15 mouse cellular contexts compared by ENCODE assay signal in genomic region chr10:29142556-29143105, GRCm38 (mm10). TPM values are rescaled to one million over a fixed set of nuclear protein-coding genes. Genes with fewer than 3 reads are reported as not detected.
DNase-seq lines count a peak whose midpoint lies in the region; ATAC-seq and TF ChIP-seq lines count a peak whose summit lies in the region.
"Had no signal": no experiment of that assay in that cellular context is flagged by ENCODE, and none has a peak within 500 bp of the region (broad histone marks: within the 10 kb centered on the region; RNA-seq: fewer than 3 reads in every experiment).

No protein-coding gene starts in this region.

- WGBS in hindbrain, embryonic 11.5 days, result 35% methylated on average over 7 of the region's 7 CpGs
- WGBS in midbrain, embryonic 15.5 days, result 31% methylated on average over 7 of the region's 7 CpGs
- 57% methylated on average over 7 of the region's 7 CpGs for WGBS in cerebellum, adult 2 months

- peak overlapping the region; percentile 17 for H3K4me3 ChIP-seq in hindbrain, embryonic 11.5 days (ENCODE audit: low read depth, low read length)
- peak overlapping the region; percentile 79 for H3K4me3 ChIP-seq in midbrain, embryonic 15.5 days
- no peak overlapping the region for H3K4me3 ChIP-seq in cerebellum, adult 2 months (replicated peaks; ENCODE audit: insufficient read depth, low read depth, low read length)
- H3K4me3 ChIP-seq: heart, adult 2 months had no signal

- no peaks in the 10 kb centered on the region for H3K36me3 ChIP-seq in hindbrain, embryonic 11.5 days (ENCODE audit: control insufficient read depth, insufficient read depth, low read length)
- H3K36me3 ChIP-seq in midbrain, embryonic 15.5 days (replicated peaks), result no peaks in the 10 kb centered on the region

- H3K4me1 ChIP-seq in hindbrain, embryonic 11.5 days (replicated peaks; ENCODE audit: control insufficient read depth, insufficient read depth, low read length), result no peaks in the 10 kb centered on the region
- peaks cover 17% of the 10 kb centered on the region; the same call in 1 of the 2 replicates for H3K4me1 ChIP-seq in midbrain, embryonic 15.5 days
- H3K4me1 ChIP-seq in cerebellum, adult 2 months (ENCODE audit: control insufficient read depth, insufficient read depth, low read length), result no peaks in the 10 kb centered on the region

- H3K27ac ChIP-seq in hindbrain, embryonic 11.5 days (ENCODE audit: low read depth, low read length), result no peak overlapping the region
- H3K27ac ChIP-seq in midbrain, embryonic 15.5 days, result peak overlapping the region; percentile 97
- no peak overlapping the region for H3K27ac ChIP-seq in cerebellum, adult 2 months (ENCODE audit: insufficient read depth, low read length)
- H3K27ac ChIP-seq: heart, adult 2 months had no signal

- no peaks in the 10 kb centered on the region for H3K27me3 ChIP-seq in hindbrain, embryonic 11.5 days (ENCODE audit: control insufficient read depth, insufficient read depth, low read length)
- H3K27me3 ChIP-seq in midbrain, embryonic 15.5 days (replicated peaks), result no peaks in the 10 kb centered on the region
- H3K27me3 ChIP-seq in cerebellum, adult 2 months (ENCODE audit: control insufficient read depth, insufficient read depth, low read length), result no peaks in the 10 kb centered on the region

- TF ChIP-seq CTCF in cerebellum, adult 2 months (IDR thresholded peaks at IDR 0.05; ENCODE audit: borderline replicate concordance, insufficient read depth, low read depth, low read length), result no peak

- DNase-seq in ES-CJ7 (ENCODE audit: low read depth, low spot score), result peak; percentile 5
- DNase-seq in embryo, embryonic 9.5 days (ENCODE audit: extremely low spot score), result peak; percentile 9
- DNase-seq in hindbrain, embryonic 11.5 days (ENCODE audit: low spot score), result peak; percentile 40
- no peak for DNase-seq in Muller cell, postnatal 12 days (ENCODE audit: inconsistent ontology term)
- no peak for DNase-seq in cerebellum, adult 2 months
- no peak for DNase-seq in gastrocnemius, adult 18-20 months (ENCODE audit: low spot score)
- no peak for DNase-seq in gastrocnemius, adult 8-10 months (ENCODE audit: low spot score in 2 of 2)
- DNase-seq: heart, adult 2 months; kidney, postnatal 14 days; liver; lung, postnatal 14 days; spleen, adult 18-20 months; thymus, adult 18-20 months had no signal

- H3K9ac ChIP-seq in hindbrain, embryonic 11.5 days (ENCODE audit: low read depth, low read length), result no peak overlapping the region
- H3K9ac ChIP-seq in midbrain, embryonic 15.5 days, result peak overlapping the region; percentile 85

- peak overlapping the region; percentile 32; the same call in 1 of the 2 replicates for H3K4me2 ChIP-seq in hindbrain, embryonic 11.5 days (replicated peaks; ENCODE audit: low read depth, low read length)
- H3K4me2 ChIP-seq in midbrain, embryonic 15.5 days, result peak overlapping the region; percentile 80

- TF ChIP-seq POLR2A in cerebellum, adult 2 months (IDR thresholded peaks at IDR 0.05; ENCODE audit: borderline replicate concordance, insufficient read depth, low read length), result no peak

- no peak for ATAC-seq in hindbrain, embryonic 11.5 days (ENCODE audit: low FRiP score)
- ATAC-seq in midbrain, embryonic 15.5 days (replicated peaks), result no peak
- ATAC-seq: Patski had no signal

- no peaks in the 10 kb centered on the region for H3K9me3 ChIP-seq in hindbrain, embryonic 11.5 days (ENCODE audit: control insufficient read depth, low read length)
- no peaks in the 10 kb centered on the region for H3K9me3 ChIP-seq in midbrain, embryonic 15.5 days

RNA-seq across cellular contexts. Expression of gene Soga3, which starts 1.0 kb away (rescaled TPM):
- polyA plus RNA-seq in hindbrain, embryonic 11.5 days (2014; fragmentation: Nextera tagmentation; extraction: Ambion mirVana), result 35.8 and 42.6 TPM in 2 replicates
- 112 and 119 TPM in 2 replicates for polyA plus RNA-seq in midbrain, embryonic 15.5 days (2015; fragmentation: Nextera tagmentation; extraction: Ambion mirVana)
- 37.3 and 40.1 TPM in 2 replicates for polyA plus RNA-seq in cerebellum, adult 2 months (2012; rRNA removed)
- total RNA-seq in gastrocnemius, adult 18-20 months (2021), result not detected
- total RNA-seq in gastrocnemius, adult 8-10 months (2022), result not detected
- total RNA-seq: heart, adult 2 months had no signal

RNA-seq across cellular contexts. Expression of gene Gm49353, which starts 56.1 kb away (rescaled TPM):
- polyA plus RNA-seq in hindbrain, embryonic 11.5 days (2014; fragmentation: Nextera tagmentation; extraction: Ambion mirVana), result 5.0 and 9.9 TPM in 2 replicates
- 10.6 and 12.3 TPM in 2 replicates for polyA plus RNA-seq in midbrain, embryonic 15.5 days (2015; fragmentation: Nextera tagmentation; extraction: Ambion mirVana)
- 6.9 and 7.5 TPM in 2 replicates for polyA plus RNA-seq in cerebellum, adult 2 months (2012; rRNA removed)
- total RNA-seq in gastrocnemius, adult 18-20 months (2021), result not detected
- total RNA-seq in gastrocnemius, adult 8-10 months (2022), result not detected
- total RNA-seq: heart, adult 2 months had no signal
- polyA plus RNA-seq: heart, adult 2 months had no signal

Comparison
In these comparisons a context has a peak if more than half of its experiments do, and no peak if none do; other contexts are left out.
1. DNase-seq: peak in ES-CJ7 (single experiment), embryo, embryonic 9.5 days (single experiment) and hindbrain, embryonic 11.5 days (single experiment); none in Muller cell, postnatal 12 days (single experiment), cerebellum, adult 2 months (0 of 2), gastrocnemius, adult 18-20 months (single experiment) and gastrocnemius, adult 8-10 months (0 of 2).